Mouse (Mus musculus) ES-E14 (cell line): ENCODE results near the gene Evi2b. TPM values are rescaled to one million over a fixed set of nuclear protein-coding genes. Genes with fewer than 3 reads are reported as not detected.

ENCODE experiments used
- DNase-seq: peaks from one replicate; pipeline ENCODE4 v3.0.0-alpha.2; 2013; ENCODE audit warnings: low read depth, low spot score
- H3K27ac ChIP-seq: 2 replicates; pipeline ENCODE4 v1.5.1; 2012; ENCODE audit warnings: low read depth, mild to moderate bottlenecking, low read length, moderate library complexity, mixed read lengths; ENCODE audit not compliant: poor library complexity, insufficient read depth, severe bottlenecking
- H3K36me3 ChIP-seq: 2 replicates; pipeline ENCODE4 v1.6.1; 2012; ENCODE audit warnings: mild to moderate bottlenecking, low read length, moderate library complexity, mixed read lengths; ENCODE audit not compliant: control insufficient read depth, poor library complexity, insufficient read depth, severe bottlenecking
- H3K4me1 ChIP-seq, 2 experiments: fragments of 150-350 bp in 1 of 2; sonication (generic) in 1 of 2; 2 replicates each; pipeline ENCODE4 v1.6.1; 2012; ENCODE audit warnings: low read length in 2 of 2, mild to moderate bottlenecking in 1 of 2, mixed read lengths in 1 of 2; ENCODE audit not compliant: control insufficient read depth in 2 of 2, insufficient read depth in 2 of 2, poor library complexity in 1 of 2
- H3K4me3 ChIP-seq, 2 experiments: fragments of 150-350 bp in 1 of 2; sonication (generic) in 1 of 2; 2 replicates each; pipeline ENCODE4 v1.5.1; 2012; ENCODE audit warnings: low read length in 2 of 2, low read depth in 1 of 2, mild to moderate bottlenecking in 1 of 2, mixed read lengths in 1 of 2; ENCODE audit not compliant: insufficient read depth in 1 of 2, poor library complexity in 1 of 2, severe bottlenecking in 1 of 2
- H3K9ac ChIP-seq: 2 replicates; pipeline ENCODE4 v1.6.1; 2012; ENCODE audit warnings: low read depth, mild to moderate bottlenecking, low read length, mixed read lengths; ENCODE audit not compliant: poor library complexity, insufficient read depth, severe bottlenecking
- H3K9me3 ChIP-seq: fragments of 150-350 bp; sonication (generic); 2 replicates; pipeline ENCODE4 v1.6.1; 2012; ENCODE audit warnings: low read depth, mild to moderate bottlenecking, low read length; ENCODE audit not compliant: control insufficient read depth, insufficient read depth
- CHD2 ChIP-seq: IDR thresholded peaks from 2 replicates; pipeline ENCODE4 v1.6.1; 2014; ENCODE audit warnings: mild to moderate bottlenecking, low read depth, low read length, inconsistent platforms
- HCFC1 ChIP-seq: IDR thresholded peaks from 2 replicates; pipeline ENCODE4 v1.6.1; 2012; ENCODE audit warnings: low read length, inconsistent platforms, borderline replicate concordance; ENCODE audit not compliant: insufficient read depth
- MAFK ChIP-seq: IDR thresholded peaks from 2 replicates; pipeline ENCODE4 v1.6.1; 2014; ENCODE audit warnings: mild to moderate bottlenecking, low read depth, low read length, inconsistent platforms; ENCODE audit not compliant: insufficient read depth
- ZC3H11A ChIP-seq: IDR thresholded peaks from 2 replicates; pipeline ENCODE4 v1.6.1; 2012; ENCODE audit warnings: low read depth, mild to moderate bottlenecking, inconsistent platforms, low read length, borderline replicate concordance
- ZNF384 ChIP-seq: IDR thresholded peaks from 2 replicates; pipeline ENCODE4 v1.6.1; 2012; ENCODE audit warnings: low read depth, low read length, inconsistent platforms
- in situ Hi-C, 2 experiments: fragments of 600-800 bp; cut with MboI; formaldehyde crosslinking; loops; one replicate each; pipeline ENCODE4 v1.15.1; 2025; ENCODE audit warnings: low sequenced_read_pairs in 2 of 2, inconsistent platforms in 1 of 2; ENCODE audit not compliant: unreplicated experiment in 2 of 2
- total RNA-seq: library from RNA; depleted of rRNA; stranded (reverse); fragments of 300-350 nt; gene quantifications from 2 replicates; pipeline ENCODE4 v1.2.3, GENCODE M21; 2012

Evi2b gene
- total RNA-seq, 1 experiment = not detected

- peaks cover 3% of the 10 kb centered on the region; the same call in 1 of the 2 replicates for H3K36me3 ChIP-seq
These were observed 9.7 kb upstream of the Evi2b start for GRCm38 (mm10) chr11:79533311-79533710.

DNA sequence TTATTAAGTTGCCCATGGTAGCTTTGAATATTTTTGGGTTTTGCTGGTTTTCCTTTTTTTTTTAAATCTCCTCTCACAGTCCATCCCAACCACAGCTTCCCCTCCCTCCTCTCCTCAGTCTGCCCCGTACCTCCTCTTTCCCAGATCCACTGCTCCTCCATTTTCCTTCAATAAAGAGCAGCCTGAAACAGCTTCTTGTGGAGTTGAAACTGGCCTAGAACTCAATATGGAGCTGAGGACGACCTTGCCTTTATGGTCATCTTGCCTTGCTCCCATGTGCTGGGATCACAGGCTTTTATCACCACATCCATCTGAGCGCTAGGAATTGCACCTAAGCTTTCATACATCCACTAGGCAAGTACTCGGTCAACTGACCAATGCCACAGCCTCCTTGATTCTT lies 7.9 kb upstream of the Evi2b start:
- peaks cover 4% of the 10 kb centered on the region; the same call in 1 of the 2 replicates for H3K36me3 ChIP-seq
- no peaks in the 10 kb centered on the region for H3K4me1 ChIP-seq
- H3K9me3 ChIP-seq = no peaks in the 10 kb centered on the region
- no peak for TF ChIP-seq ZC3H11A
- no peak for TF ChIP-seq CHD2
- no peak for TF ChIP-seq ZNF384
- TF ChIP-seq HCFC1 = no peak
- H3K27ac ChIP-seq = no peak overlapping the region
- in situ Hi-C loops = no loop called here
- H3K4me3 ChIP-seq = no peak overlapping the region
- no peak overlapping the region for H3K9ac ChIP-seq
- no peak for DNase-seq

More at GRCm38 (mm10) chr11:79533311-79533710, 9.7 kb upstream of the Evi2b start:
- no peak for DNase-seq
- Histone ChIP-seq H3K27ac (no peak overlapping the region), H3K9me3 (no peaks in the 10 kb centered on the region), H3K4me1 (no peaks in the 10 kb centered on the region), H3K4me3 (no peak overlapping the region), H3K9ac (no peak overlapping the region)
- no peak for TF ChIP-seq CHD2
- no peak for TF ChIP-seq MAFK
- no peak for TF ChIP-seq HCFC1
- no peak for TF ChIP-seq ZNF384
- no peak for TF ChIP-seq ZC3H11A
- in situ Hi-C loops = no loop called here

- Histone ChIP-seq H3K36me3 (peaks cover 4% of the 10 kb centered on the region; the same call in 1 of the 2 replicates), H3K9ac (no peak overlapping the region), H3K4me1 (no peaks in the 10 kb centered on the region), H3K4me3 (no peak overlapping the region), H3K27ac (no peak overlapping the region), H3K9me3 (no peaks in the 10 kb centered on the region)
- DNase-seq = no peak
- in situ Hi-C loops = no loop called here
- TF ChIP-seq ZNF384 (no peak), HCFC1 (no peak), MAFK (no peak), CHD2 (no peak), ZC3H11A (no peak)
These were observed 7.2 kb upstream of the Evi2b start for GRCm38 (mm10) chr11:79530774-79531173.

DNA sequence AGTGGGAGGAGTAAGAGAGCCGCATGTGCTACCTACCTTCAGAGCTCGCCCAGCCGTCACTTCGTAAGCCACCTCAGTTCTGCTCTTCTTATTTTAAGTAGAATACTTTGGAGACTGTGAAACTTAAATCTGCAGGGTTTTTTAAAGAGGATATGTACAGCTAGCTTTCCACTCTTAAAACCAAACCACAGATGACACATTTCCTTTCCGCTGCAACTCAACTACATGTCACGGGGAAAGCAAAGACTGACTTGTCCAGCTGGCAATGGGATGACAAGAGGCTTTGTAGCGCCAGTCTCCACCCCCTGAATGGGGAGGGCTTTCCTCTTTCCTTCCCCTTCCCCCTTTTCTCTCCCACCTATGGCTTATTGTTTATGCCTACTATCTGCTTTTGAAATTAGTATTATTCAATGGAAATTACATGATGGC lies 6.8 kb upstream of the Evi2b start, which contains the start of the genes Evi2 and Evi2a:
Gene Evi2 (minus strand): TSS at position 257 of the 429 bp plus-strand sequence.
Gene Evi2a (minus strand): TSS at position 277 of the 429 bp plus-strand sequence.
- in situ Hi-C loops = no loop called here
- Histone ChIP-seq H3K9ac (no peak within 1 kb of the TSS), H3K4me1 (no peaks in the 10 kb centered on the region), H3K4me3 (no peak within 1 kb of the TSS), H3K36me3 (peaks cover 4% of the 10 kb centered on the region; the same call in 1 of the 2 replicates), H3K9me3 (no peaks in the 10 kb centered on the region), H3K27ac (no peak within 1 kb of the TSS)
- TF ChIP-seq CHD2 (no peak), HCFC1 (no peak), MAFK (no peak), ZNF384 (no peak), ZC3H11A (no peak)
- DNase-seq = no peak
